Mouse (Mus musculus) spleen, adult 2 months (tissue): ENCODE data around the gene Usp36. TPM values are rescaled to one million over a fixed set of nuclear protein-coding genes. Genes with fewer than 3 reads are reported as not detected.

ENCODE experiments used
- DNase-seq, 2 experiments: peaks; one replicate each; pipeline versions ENCODE4 v3.0.0 to v3.0.0-alpha.2; 2012 to 2021; ENCODE audit warnings: low spot score in 2 of 2, low read depth in 1 of 2
- H3K27ac ChIP-seq: fragments of 200-500 bp; 2 replicates; pipeline ENCODE4 v1.5.1; 2012; ENCODE audit warnings: low read length, inconsistent platforms; ENCODE audit not compliant: insufficient read depth
- H3K27me3 ChIP-seq: fragments of 200-500 bp; 2 replicates; pipeline ENCODE4 v1.6.1; 2012; ENCODE audit warnings: mild to moderate bottlenecking, moderate library complexity, low read length, inconsistent platforms; ENCODE audit not compliant: control insufficient read depth, insufficient read depth
- H3K36me3 ChIP-seq: fragments of 200-500 bp; 2 replicates; pipeline ENCODE4 v1.6.1; 2012; ENCODE audit warnings: mild to moderate bottlenecking, low read length, inconsistent platforms; ENCODE audit not compliant: control insufficient read depth, insufficient read depth
- H3K4me1 ChIP-seq: fragments of 200-500 bp; 2 replicates; pipeline ENCODE4 v1.6.1; 2011; ENCODE audit warnings: inconsistent platforms; ENCODE audit not compliant: control insufficient read depth, insufficient read depth, insufficient read length
- H3K4me3 ChIP-seq: fragments of 200-500 bp; 2 replicates; pipeline ENCODE4 v1.5.1; 2011; ENCODE audit warnings: mild to moderate bottlenecking, inconsistent platforms; ENCODE audit not compliant: insufficient read depth, insufficient read length; ENCODE audit errors: extremely low read depth
- CTCF ChIP-seq: fragments of 200-500 bp; IDR thresholded peaks from 2 replicates; pipeline ENCODE4 v1.5.1; 2011; ENCODE audit warnings: mild to moderate bottlenecking, inconsistent platforms; ENCODE audit not compliant: insufficient read depth, insufficient read length, insufficient replicate concordance; ENCODE audit errors: extremely low read depth
- POLR2A ChIP-seq: fragments of 200-500 bp; IDR thresholded peaks from 2 replicates; pipeline ENCODE4 v1.6.1; 2011; ENCODE audit warnings: low read depth, low read length, inconsistent platforms
- WGBS: fragments of 180-500 bp; shearing (Covaris S2); methylation state at CpG from one replicate; pipeline ENCODE4 v1.1.7; 2018; 5-methylcytosine and 5-hydroxymethylcytosine counted together
- polyA plus RNA-seq: library from polyadenylated mRNA; depleted of rRNA; stranded (reverse); fragments of >200 nt; gene quantifications from 2 replicates; pipeline ENCODE4 v1.2.3, GENCODE M21; 2012

Gene Usp36
- polyA plus RNA-seq, 1 experiment: 25.3 TPM

- no peak overlapping the region for H3K4me3 ChIP-seq
- TF ChIP-seq POLR2A (no peak), CTCF (no peak)
- peak overlapping the region; percentile 91 for H3K27ac ChIP-seq
- DNase-seq: no peak
- H3K27me3 ChIP-seq: no peaks in the 10 kb centered on the region
- no peaks in the 10 kb centered on the region for H3K36me3 ChIP-seq
- peaks cover 53% of the 10 kb centered on the region for H3K4me1 ChIP-seq
- WGBS: 22% methylated on average over 1 of the region's 1 CpGs
Observed at GRCm38 (mm10) chr11:118225862-118226261, 64.2 kb downstream of the Usp36 start.

- no peaks in the 10 kb centered on the region for H3K36me3 ChIP-seq
- H3K27ac ChIP-seq: peak overlapping the region; percentile 91
- WGBS: 72% methylated on average over 12 of the region's 12 CpGs
- TF ChIP-seq CTCF: no peak
- TF ChIP-seq POLR2A: no peak
- H3K4me1 ChIP-seq: peaks cover 48% of the 10 kb centered on the region
- DNase-seq: no peak
- no peaks in the 10 kb centered on the region for H3K27me3 ChIP-seq
- H3K4me3 ChIP-seq: peak overlapping the region; percentile 23; the same call in 1 of the 2 replicates
Observed at GRCm38 (mm10) chr11:118225056-118225836, 64.8 kb downstream of the Usp36 start.

GRCm38 (mm10) chr11:118223416-118224067, 66.5 kb downstream of the Usp36 start:
- WGBS: 55% methylated on average over 10 of the region's 10 CpGs
- TF ChIP-seq CTCF: no peak
- TF ChIP-seq POLR2A: no peak
- Histone ChIP-seq H3K36me3 (no peaks in the 10 kb centered on the region), H3K27me3 (no peaks in the 10 kb centered on the region), H3K4me3 (no peak overlapping the region), H3K4me1 (peaks cover 49% of the 10 kb centered on the region), H3K27ac (peak overlapping the region; percentile 37)
- DNase-seq: no peak

- Histone ChIP-seq H3K27me3 (no peaks in the 10 kb centered on the region), H3K27ac (peak overlapping the region; percentile 66), H3K36me3 (no peaks in the 10 kb centered on the region), H3K4me1 (peaks cover 47% of the 10 kb centered on the region), H3K4me3 (no peak overlapping the region)
- 68% methylated on average over 5 of the region's 5 CpGs for WGBS
- TF ChIP-seq POLR2A (no peak), CTCF (no peak)
- no peak for DNase-seq
Observed at GRCm38 (mm10) chr11:118222917-118223316, 67.1 kb downstream of the Usp36 start.

- no peaks in the 10 kb centered on the region for H3K36me3 ChIP-seq
- WGBS: 22% methylated on average over 6 of the region's 6 CpGs
- peak overlapping the region; percentile 66 for H3K27ac ChIP-seq
- no peak for DNase-seq
- TF ChIP-seq POLR2A (no peak), CTCF (no peak)
- no peak overlapping the region for H3K4me3 ChIP-seq
- H3K4me1 ChIP-seq: peaks cover 49% of the 10 kb centered on the region
- no peaks in the 10 kb centered on the region for H3K27me3 ChIP-seq
Observed at GRCm38 (mm10) chr11:118222351-118222885, 67.6 kb downstream of the Usp36 start.

GRCm38 (mm10) chr11:118220561-118221262, 69.3 kb downstream of the Usp36 start:
- Histone ChIP-seq H3K36me3 (no peaks in the 10 kb centered on the region), H3K27me3 (no peaks in the 10 kb centered on the region), H3K4me3 (no peak overlapping the region), H3K4me1 (peaks cover 51% of the 10 kb centered on the region), H3K27ac (no peak overlapping the region)
- 26% methylated on average over 7 of the region's 7 CpGs for WGBS
- peak; percentile 61 to 65 for DNase-seq
- TF ChIP-seq POLR2A: no peak
- peak; percentile 52; the same call in 1 of the 2 replicates for TF ChIP-seq CTCF
